Mouse (Mus musculus) kidney, adult 9 months (tissue): ENCODE data around the gene Foxp1.

Experiments
- DNase-seq: peaks from one replicate; pipeline ENCODE4 v3.0.0; 2022

Foxp1 gene

GRCm38 (mm10) chr6:99520676-99521037 is 1.9 kb downstream of the Foxp1 start:
- no peak for DNase-seq

- peak; percentile 27 for DNase-seq
Observed at GRCm38 (mm10) chr6:99519806-99520675, 2.5 kb downstream of the Foxp1 start.

- DNase-seq, result no peak
Observed at GRCm38 (mm10) chr6:99519052-99519451, 3.5 kb downstream of the Foxp1 start.

GRCm38 (mm10) chr6:99515667-99516199 is 6.8 kb downstream of the Foxp1 start:
- no peak for DNase-seq

- no peak for DNase-seq
Observed at GRCm38 (mm10) chr6:99511862-99512261, 10.7 kb downstream of the Foxp1 start.

GRCm38 (mm10) chr6:99509189-99509592 is 13.3 kb downstream of the Foxp1 start:
- peak; percentile 19 for DNase-seq

- DNase-seq, result no peak
Observed at GRCm38 (mm10) chr6:99506816-99507215, 15.7 kb downstream of the Foxp1 start.

GRCm38 (mm10) chr6:99503741-99504140 is 18.8 kb downstream of the Foxp1 start:
- DNase-seq, result no peak

- no peak for DNase-seq
Observed at GRCm38 (mm10) chr6:99502727-99503126, 19.8 kb downstream of the Foxp1 start.

GRCm38 (mm10) chr6:99502314-99502713 is 20.2 kb downstream of the Foxp1 start:
- no peak for DNase-seq

GRCm38 (mm10) chr6:99500570-99501270 is 21.8 kb downstream of the Foxp1 start:
- no peak for DNase-seq

GRCm38 (mm10) chr6:99498082-99498481 is 24.4 kb downstream of the Foxp1 start:
- DNase-seq, result no peak

- DNase-seq, result no peak
Observed at GRCm38 (mm10) chr6:99496114-99496513, 26.4 kb downstream of the Foxp1 start.

- no peak for DNase-seq
Observed at GRCm38 (mm10) chr6:99492937-99493336, 29.6 kb downstream of the Foxp1 start.

GRCm38 (mm10) chr6:99491979-99492544 is 30.5 kb downstream of the Foxp1 start:
- no peak for DNase-seq

GRCm38 (mm10) chr6:99491146-99491545 is 31.4 kb downstream of the Foxp1 start:
- no peak for DNase-seq

- DNase-seq, result no peak
Observed at GRCm38 (mm10) chr6:99489900-99490648, 32.4 kb downstream of the Foxp1 start.

- DNase-seq, result no peak
Observed at GRCm38 (mm10) chr6:99489423-99489822, 33.1 kb downstream of the Foxp1 start.

GRCm38 (mm10) chr6:99485884-99486640 is 36.5 kb downstream of the Foxp1 start:
- DNase-seq, result no peak

GRCm38 (mm10) chr6:99485217-99485883 is 37.2 kb downstream of the Foxp1 start:
- DNase-seq, result peak; percentile 60

- no peak for DNase-seq
Observed at GRCm38 (mm10) chr6:99484884-99485216, 37.7 kb downstream of the Foxp1 start.
